Mouse (Mus musculus) leukemia stem cell, adult 10-12 weeks (primary cell): ENCODE results near the gene Trpv1. TPM values are rescaled to one million over a fixed set of nuclear protein-coding genes. Genes with fewer than 3 reads are reported as not detected.

Experiments
- polyA plus RNA-seq: library from polyadenylated mRNA; stranded (reverse); fragments of >175 nt; gene quantifications from 2 replicates; pipeline ENCODE4 v1.2.3, GENCODE M21; 2012; ENCODE audit warnings: low replicate concordance

Gene Trpv1
- not detected in 2 replicates for polyA plus RNA-seq

GRCm38 (mm10) chr11:73233992-73234391 is at the start of gene Trpv1:
Gene Trpv1 (plus strand): TSS chr11:73234292.

DNA sequence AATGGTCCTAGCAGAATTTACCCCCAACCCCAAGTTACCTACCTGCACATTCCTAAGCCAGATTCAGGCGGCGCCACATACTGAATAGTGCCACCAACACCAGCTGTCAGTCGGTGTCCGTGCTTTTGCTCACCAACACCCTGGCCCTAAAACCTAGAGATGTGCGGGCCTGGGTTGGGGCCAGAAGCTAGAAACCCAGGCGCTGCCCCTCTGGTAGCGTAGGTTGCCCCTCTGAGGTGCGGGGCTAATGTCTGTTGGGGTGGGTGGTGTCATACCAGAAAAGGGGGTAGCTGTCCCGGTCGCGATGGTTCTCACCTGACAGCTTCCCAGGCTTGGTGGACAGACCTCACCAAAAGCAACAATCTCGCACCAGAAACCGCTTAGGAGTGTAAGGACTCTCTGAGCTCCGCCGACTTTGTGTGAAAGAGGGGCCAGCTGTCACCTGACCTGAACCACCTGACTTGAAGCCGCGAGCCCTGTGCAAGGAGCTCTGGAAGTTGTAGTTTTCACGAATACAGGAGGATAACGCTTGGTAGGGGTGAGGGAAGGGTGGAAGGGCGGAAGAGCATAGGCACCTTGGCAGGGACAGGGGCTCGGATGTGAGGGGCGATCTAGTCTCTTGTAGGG is 35.4 kb upstream of the Trpv1 start, which contains the start of gene Ctns:
Gene Ctns, minus strand, starts transcription at position 440 of the 627 bp plus-strand sequence.

DNA sequence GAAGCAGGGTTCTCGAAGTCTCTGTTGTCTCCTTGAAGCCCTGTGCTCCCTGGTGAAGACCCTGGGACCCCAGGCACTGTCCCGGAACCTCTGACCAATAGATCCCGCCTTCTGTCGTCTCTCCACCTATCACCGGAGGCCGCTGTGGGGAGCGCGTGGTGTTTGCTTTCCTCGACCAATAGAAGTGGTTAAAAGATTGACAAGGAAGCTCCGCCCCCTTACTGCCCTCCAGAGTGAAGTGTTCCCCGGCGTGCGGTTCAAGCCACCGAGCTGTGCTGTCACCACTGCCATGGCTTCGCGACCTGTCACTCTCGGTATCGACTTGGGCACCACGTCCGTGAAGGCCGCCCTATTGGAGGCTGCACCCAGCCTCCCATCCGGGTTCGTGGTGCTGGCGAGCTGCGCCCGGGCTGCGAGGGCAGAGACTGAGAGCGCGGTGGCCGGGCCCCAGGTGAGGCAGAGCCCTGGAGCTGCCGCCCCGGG is 34.8 kb upstream of the Trpv1 start, which contains the start of gene Shpk:
Gene Shpk, plus strand, starts transcription at position 231 of the 483 bp plus-strand sequence.

DNA sequence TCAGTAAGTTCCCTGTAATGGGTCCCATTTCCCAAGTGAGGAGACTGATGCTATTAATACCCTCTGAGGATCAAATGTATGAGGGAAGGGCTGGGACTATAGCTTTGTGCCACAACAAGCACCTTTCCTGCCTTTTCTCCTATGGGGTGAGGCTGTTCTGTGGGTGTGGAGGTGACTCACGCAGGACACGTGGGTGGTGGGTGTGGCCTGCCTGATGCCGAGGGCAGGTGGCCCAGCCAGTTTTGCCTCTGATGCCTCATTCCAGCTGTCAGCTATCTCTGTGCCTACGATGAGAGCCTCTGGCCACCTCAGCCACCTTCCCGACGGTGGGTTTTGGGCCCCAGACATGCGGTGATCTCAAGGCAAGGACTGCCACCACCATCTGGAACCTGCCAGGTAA is 33.2 kb downstream of the Trpv1 start, which contains the start of gene Trpv3:
Gene Trpv3, plus strand, starts transcription at position 122 of the 400 bp plus-strand sequence.

Other genes with a start within 250 kb of the Trpv1 start
- 0.19 and 1.3 TPM in 2 replicates for gene P2rx1, start 235.2 kb upstream of the Trpv1 start, polyA plus RNA-seq
- gene Camkk1, start 215.3 kb upstream of the Trpv1 start, polyA plus RNA-seq = 0.76 and 1.8 TPM in 2 replicates
- gene Ncbp3, start 186.5 kb upstream of the Trpv1 start, polyA plus RNA-seq = 1.4 and 2.6 TPM in 2 replicates
- 0.41 and 1.4 TPM in 2 replicates for gene Itgae, start 143.7 kb upstream of the Trpv1 start, polyA plus RNA-seq
- 26.7 and 29.4 TPM in 2 replicates for gene Haspin, start 96.0 kb upstream of the Trpv1 start, polyA plus RNA-seq
- gene P2rx5, start 73.9 kb upstream of the Trpv1 start, polyA plus RNA-seq = not detected in 2 replicates
- 322 and 510 TPM in 2 replicates for gene Emc6, start 57.3 kb upstream of the Trpv1 start, polyA plus RNA-seq
- gene Tax1bp3, start 57.2 kb upstream of the Trpv1 start, polyA plus RNA-seq = 2.3 and 13.9 TPM in 2 replicates
- gene Ctns, start 35.2 kb upstream of the Trpv1 start, polyA plus RNA-seq = 1.7 and 5.4 TPM in 2 replicates
- gene Shpk, start 34.8 kb upstream of the Trpv1 start, polyA plus RNA-seq = 0.56 and 0.60 TPM in 2 replicates
- gene Trpv3, start 33.1 kb downstream of the Trpv1 start, polyA plus RNA-seq = not detected in 2 replicates
- gene Aspa, start 95.3 kb downstream of the Trpv1 start, polyA plus RNA-seq = not detected in 2 replicates
- not detected in 2 replicates for gene Gm49340, start 95.4 kb downstream of the Trpv1 start, polyA plus RNA-seq
- gene Spata22, start 95.4 kb downstream of the Trpv1 start, polyA plus RNA-seq = not detected in 2 replicates
- gene Olfr20, start 116.5 kb downstream of the Trpv1 start, polyA plus RNA-seq = not detected in 2 replicates
- gene Olfr376, start 137.0 kb downstream of the Trpv1 start, polyA plus RNA-seq = not detected in 2 replicates
- gene Olfr1, start 165.3 kb downstream of the Trpv1 start, polyA plus RNA-seq = not detected in 2 replicates
- not detected in 2 replicates for gene Olfr378, start 194.2 kb downstream of the Trpv1 start, polyA plus RNA-seq
- gene Olfr380, start 223.2 kb downstream of the Trpv1 start, polyA plus RNA-seq = not detected in 2 replicates